Mouse (Mus musculus) lung, adult 18-20 months (tissue): ENCODE measurements at regions not wholly inside any gene's neighbourhood (a gene's known extent, or its start where the extent isn't known, plus 50 kb on each side); places are given as distances from the start of the nearest gene placed in this dataset.
"Not testable (repeated sequence)": the region's sequence is repeated elsewhere in the genome, so short reads cannot be mapped to it uniquely, and the experiment has no call there.

ENCODE experiments used
- DNase-seq, 2 experiments: peaks; one replicate each; pipeline ENCODE4 v3.0.0; 2022; ENCODE audit warnings: mixed read lengths in 2 of 2

GRCm38 (mm10) chr9:53045788-53046187 lies 202.1 kb downstream of the Ddx10 start:
- no peak for DNase-seq

GRCm38 (mm10) chr9:53033797-53034196 lies 214.1 kb downstream of the Ddx10 start:
- no peak for DNase-seq

- DNase-seq: no peak
Measured at GRCm38 (mm10) chr9:53022096-53022495, 225.8 kb downstream of the Ddx10 start.

GRCm38 (mm10) chr9:53010741-53011140 lies 237.1 kb downstream of the Ddx10 start:
- DNase-seq: no peak

- DNase-seq: peak; percentile 4
Measured at GRCm38 (mm10) chr9:53007395-53007794, 240.5 kb downstream of the Ddx10 start.

GRCm38 (mm10) chr9:53006085-53006484 lies 241.8 kb downstream of the Ddx10 start:
- DNase-seq: no peak

GRCm38 (mm10) chr9:53004253-53004978 lies 243.4 kb downstream of the Ddx10 start:
- no peak for DNase-seq

GRCm38 (mm10) chr9:52976041-52976440 lies 271.8 kb downstream of the Ddx10 start:
- no peak for DNase-seq

GRCm38 (mm10) chr9:52965631-52966030 lies 282.2 kb downstream of the Ddx10 start:
- no peak for DNase-seq

GRCm38 (mm10) chr9:52959668-52960067 lies 280.1 kb upstream of the AI593442 start:
- no peak for DNase-seq

GRCm38 (mm10) chr9:52957245-52957644 lies 277.7 kb upstream of the AI593442 start:
- DNase-seq: no peak

GRCm38 (mm10) chr9:52944081-52944480 lies 264.5 kb upstream of the AI593442 start:
- DNase-seq: peak; percentile 7 to 38

GRCm38 (mm10) chr9:52941637-52941983 lies 262.0 kb upstream of the AI593442 start:
- peak; percentile 31 to 56 for DNase-seq

GRCm38 (mm10) chr9:52940964-52941636 lies 261.5 kb upstream of the AI593442 start:
- DNase-seq: peak; percentile 11 to 26

GRCm38 (mm10) chr9:52935082-52935481 lies 255.5 kb upstream of the AI593442 start:
- no peak for DNase-seq

- DNase-seq: peak in 1 of 2 experiments; percentile 9
Measured at GRCm38 (mm10) chr9:52917516-52917915, 237.9 kb upstream of the AI593442 start.

GRCm38 (mm10) chr9:52888653-52889052 lies 209.1 kb upstream of the AI593442 start:
- not testable (repeated sequence) for DNase-seq

GRCm38 (mm10) chr9:52887997-52888396 lies 208.4 kb upstream of the AI593442 start:
- DNase-seq: not testable (repeated sequence)

- DNase-seq: no peak
Measured at GRCm38 (mm10) chr9:52867236-52867635, 187.7 kb upstream of the AI593442 start.

GRCm38 (mm10) chr9:52860327-52860726 lies 180.7 kb upstream of the AI593442 start:
- no peak for DNase-seq

- DNase-seq: no peak
Measured at GRCm38 (mm10) chr9:52858411-52858810, 178.8 kb upstream of the AI593442 start.

- DNase-seq: no peak
Measured at GRCm38 (mm10) chr9:52853338-52853737, 173.8 kb upstream of the AI593442 start.

GRCm38 (mm10) chr9:52850552-52850951 lies 171.0 kb upstream of the AI593442 start:
- DNase-seq: no peak

- no peak for DNase-seq
Measured at GRCm38 (mm10) chr9:52849931-52850330, 170.4 kb upstream of the AI593442 start.
